Mouse (Mus musculus): ENCODE results near the gene Pald1. TPM values are rescaled to one million over a fixed set of nuclear protein-coding genes. Genes with fewer than 3 reads are reported as not detected.

The Pald1 gene
- not detected in 2 replicates for total RNA-seq (2015)
- total RNA-seq (2017) = not detected in 2 replicates

DNA sequence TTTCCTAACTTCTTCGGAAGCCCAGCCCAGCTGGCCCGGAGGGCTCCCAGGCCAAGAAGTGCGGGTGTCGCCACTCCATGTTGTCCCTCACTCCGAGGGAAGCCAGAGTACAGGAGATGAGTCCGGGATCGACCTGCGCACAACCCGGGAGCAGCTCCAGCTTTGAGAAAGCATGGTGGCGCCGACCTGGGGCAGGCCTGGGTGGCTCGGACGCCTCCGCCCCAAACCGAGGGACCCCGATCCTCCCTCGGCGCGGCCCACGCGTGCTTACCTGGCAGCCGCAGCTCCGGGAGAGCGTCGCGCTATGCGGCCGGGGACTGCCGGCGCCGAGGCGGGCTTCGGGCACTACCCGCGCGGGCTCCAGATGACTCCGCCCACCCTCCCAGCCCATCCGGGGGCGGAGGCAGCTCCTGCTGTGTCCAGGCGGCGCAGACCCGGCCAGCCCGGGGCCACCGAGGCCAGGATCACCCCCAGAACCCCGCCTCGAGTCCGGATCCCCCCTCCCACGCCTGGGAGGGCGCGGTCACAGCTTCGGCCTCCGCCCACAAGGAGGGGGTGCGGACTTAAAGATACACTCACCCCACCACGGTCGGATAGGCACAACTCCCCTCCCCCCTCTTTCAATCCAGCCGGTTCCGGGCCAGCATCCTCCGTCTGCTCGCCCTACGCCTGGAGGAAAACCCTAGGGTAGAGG is at the start of gene Pald1:
Gene Pald1, minus strand, starts transcription at position 510 of the 694 bp plus-strand sequence.
- peak; percentile 15 for ATAC-seq (replicated peaks; ENCODE audit: poor library complexity)

DNA sequence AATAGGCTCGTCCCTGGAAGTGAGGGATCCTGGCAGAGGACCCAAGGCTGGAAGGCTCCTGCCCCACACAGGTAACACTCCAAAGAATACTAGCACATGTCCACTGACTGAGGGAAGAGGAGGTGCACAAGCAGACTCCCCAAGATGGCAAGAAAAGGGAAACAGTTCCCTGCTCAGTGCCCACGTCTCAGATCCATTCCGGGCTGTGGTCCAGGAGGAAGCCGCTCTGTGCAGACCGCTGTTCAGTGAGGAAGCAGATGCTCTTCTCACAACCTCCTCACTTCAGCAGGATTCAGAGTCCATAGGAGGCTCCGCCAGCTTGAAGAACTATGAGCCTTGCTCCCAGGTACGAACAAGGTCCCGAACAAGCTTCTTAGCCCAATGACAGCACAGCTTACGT is 48.0 kb upstream of the Pald1 start:
- ATAC-seq (replicated peaks; ENCODE audit: poor library complexity) = no peak

DNA sequence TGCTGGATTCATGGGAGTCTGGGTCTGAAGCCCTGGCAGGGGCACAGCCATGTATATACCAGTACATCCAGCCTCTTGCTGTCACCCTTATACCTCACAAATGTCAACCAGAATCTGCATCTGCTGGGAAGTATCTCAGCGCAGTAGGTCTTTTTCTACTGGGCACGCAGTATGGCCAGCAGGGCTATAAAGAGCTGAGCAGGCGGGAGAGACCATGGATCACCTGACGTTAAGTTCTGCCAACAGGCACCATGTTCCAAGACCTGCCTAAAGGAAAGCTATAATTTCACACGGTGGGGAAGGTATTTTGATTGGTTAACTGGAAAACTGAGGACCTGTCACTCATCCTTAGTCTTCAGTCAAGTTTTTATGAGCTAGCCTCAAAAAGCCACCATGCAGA is 45.7 kb upstream of the Pald1 start:
- ATAC-seq (replicated peaks; ENCODE audit: poor library complexity) = no peak

DNA sequence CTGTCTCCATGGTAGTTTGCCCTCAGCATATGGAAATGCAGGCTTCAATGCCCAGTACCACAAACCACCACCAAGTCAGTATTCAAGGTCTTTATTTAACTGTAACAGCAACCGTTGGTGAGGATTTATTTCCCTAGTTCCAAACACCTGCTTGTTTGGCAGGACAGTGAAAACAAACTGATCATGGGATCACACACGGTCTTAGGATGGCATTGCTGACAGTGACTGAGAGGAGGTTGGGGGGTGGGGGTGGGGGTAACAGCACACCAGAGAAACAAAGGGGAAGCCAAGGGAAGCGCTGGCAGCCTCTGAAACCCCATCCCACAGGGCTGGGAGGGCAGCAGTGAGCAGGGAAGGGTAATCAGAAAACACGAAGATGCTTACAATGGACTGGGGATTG is 45.1 kb upstream of the Pald1 start:
- no peak for ATAC-seq (replicated peaks; ENCODE audit: poor library complexity)

DNA sequence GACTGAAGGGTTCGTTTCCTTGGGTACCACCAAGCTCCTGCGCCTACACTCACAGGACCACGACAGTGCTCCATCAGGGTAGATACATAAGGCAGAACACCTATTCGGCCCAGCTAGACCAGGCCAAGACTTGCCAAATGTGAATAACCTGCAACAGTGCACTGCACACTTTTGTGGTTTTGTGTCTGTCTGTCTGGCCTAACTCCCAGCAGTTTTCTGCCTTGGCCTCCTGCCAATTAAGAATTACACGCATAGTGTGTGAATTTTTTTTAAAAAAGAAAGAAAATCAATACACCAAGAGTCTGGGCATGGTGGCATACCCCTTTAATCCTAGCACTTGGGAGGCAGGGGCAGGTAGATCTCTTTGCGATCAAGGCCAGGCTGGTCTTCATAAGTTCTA is 44.6 kb upstream of the Pald1 start:
- no peak for ATAC-seq (replicated peaks; ENCODE audit: poor library complexity)

DNA sequence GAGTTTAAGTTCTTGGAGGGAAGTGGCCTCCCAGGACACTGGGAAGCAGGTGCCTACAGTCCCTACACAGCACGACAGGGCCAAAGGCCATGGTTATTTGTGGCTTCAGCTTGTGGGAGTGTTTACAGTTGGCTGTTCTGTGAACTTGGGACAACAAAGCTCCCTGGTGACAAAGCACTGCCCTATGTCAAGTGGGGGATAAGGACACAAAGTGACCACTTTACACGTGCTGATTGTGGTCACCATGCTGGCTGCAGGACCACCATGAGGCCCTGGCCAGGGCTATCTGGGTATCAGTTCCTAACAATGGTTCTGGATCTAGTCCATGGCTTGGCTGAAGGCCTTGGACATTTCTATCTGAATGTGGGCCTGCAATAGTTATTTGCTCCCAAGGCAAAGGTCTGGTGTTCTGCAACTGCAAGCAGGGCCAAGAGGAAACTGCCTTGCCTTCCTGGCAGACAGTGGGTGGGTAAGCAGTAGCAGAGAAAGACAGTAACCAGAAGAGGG is 43.0 kb upstream of the Pald1 start:
- ATAC-seq (replicated peaks; ENCODE audit: poor library complexity) = no peak

DNA sequence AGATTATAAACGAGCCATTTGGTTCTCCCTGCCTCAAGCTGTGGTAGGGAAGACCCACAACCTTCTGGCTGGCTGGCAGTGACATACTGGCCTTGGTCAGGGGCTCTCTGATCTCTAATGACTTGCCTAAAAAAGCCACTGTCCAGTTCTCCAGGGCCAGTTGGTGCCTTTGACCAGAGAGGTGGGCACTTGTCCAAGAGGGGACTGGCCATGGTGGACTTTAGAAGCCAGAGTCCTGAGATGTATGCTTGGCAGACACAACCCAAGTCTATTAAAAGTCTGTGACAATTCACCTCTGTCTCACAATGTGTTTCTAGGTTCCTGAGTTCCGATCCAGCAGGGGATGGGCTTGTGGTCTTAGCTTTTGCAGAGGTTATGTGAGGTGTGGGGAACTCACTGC is 41.7 kb upstream of the Pald1 start:
- ATAC-seq (replicated peaks; ENCODE audit: poor library complexity) = no peak

DNA sequence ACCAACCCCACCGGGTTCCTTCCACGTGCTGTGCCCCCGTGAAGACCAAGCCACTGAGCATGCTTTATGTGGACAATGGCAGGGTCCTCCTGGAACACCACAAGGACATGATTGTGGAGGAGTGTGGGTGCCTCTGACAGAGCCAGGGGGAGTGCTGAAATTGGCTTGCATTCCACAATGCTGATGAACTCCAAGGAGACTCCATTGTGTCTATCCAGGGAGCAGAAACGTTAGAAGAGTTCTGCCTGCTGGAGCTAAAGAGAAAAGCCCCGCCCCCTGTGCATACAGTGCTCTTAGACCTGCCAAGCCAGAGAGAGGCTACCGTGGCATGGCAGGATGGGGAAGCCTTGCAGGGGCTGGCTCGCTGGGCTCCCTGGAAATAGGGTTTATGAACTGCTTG is 41.2 kb upstream of the Pald1 start:
- ATAC-seq (replicated peaks; ENCODE audit: poor library complexity) = no peak; the same call in 1 of the 2 replicates

DNA sequence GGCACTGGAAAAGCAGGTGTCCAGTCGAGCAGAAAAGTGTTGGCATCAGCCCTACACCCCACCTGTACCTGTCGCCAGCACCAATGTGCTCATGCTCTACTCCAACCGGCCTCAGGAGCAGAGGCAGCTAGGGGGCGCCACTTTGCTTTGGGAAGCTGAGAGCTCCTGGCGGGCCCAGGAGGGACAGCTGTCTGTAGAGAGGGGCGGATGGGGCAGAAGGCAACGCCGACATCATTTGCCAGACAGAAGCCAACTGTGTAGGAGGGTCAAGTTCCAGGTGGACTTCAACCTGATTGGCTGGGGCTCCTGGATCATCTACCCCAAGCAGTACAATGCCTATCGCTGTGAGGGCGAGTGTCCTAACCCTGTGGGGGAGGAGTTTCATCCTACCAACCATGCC is 40.0 kb upstream of the Pald1 start:
- ATAC-seq (replicated peaks; ENCODE audit: poor library complexity) = peak; percentile 43

DNA sequence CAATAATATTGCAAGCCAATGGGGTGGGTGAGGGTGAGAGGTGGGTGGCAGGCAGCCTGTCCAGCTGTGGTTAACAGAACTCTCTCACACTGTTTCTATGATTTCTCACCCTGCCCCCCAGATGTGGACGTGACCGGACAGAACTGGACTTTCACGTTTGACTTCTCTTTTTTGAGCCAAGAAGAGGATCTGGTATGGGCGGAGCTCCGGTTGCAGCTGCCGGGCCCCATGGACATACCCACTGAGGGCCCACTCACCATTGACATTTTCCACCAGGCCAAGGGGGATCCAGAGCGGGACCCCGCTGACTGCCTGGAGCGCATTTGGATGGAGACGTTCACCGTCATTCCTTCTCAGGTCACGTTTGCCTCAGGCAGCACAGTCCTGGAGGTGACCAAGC is 39.5 kb upstream of the Pald1 start:
- ATAC-seq (replicated peaks; ENCODE audit: poor library complexity) = no peak; the same call in 1 of the 2 replicates

DNA sequence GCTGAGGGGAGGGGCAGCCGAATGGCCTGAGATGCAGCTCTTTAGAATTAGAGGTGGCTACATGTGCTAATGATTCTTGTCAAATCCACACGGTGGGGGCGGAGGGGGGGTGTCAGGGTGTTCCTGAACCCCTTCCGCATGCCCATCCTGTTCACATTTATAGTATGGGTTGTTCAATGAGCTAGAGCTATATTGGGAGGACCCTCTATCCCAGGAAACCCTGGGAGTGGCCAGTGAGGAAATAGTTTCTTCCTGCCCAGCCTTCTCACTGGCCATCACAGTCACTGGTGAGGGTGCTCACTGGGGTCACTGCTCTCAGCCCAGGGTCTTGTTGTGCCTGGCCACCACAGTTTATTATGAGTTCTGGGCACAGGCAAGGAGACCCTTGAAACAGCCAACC is 36.7 kb upstream of the Pald1 start:
- no peak for ATAC-seq (replicated peaks; ENCODE audit: poor library complexity)

DNA sequence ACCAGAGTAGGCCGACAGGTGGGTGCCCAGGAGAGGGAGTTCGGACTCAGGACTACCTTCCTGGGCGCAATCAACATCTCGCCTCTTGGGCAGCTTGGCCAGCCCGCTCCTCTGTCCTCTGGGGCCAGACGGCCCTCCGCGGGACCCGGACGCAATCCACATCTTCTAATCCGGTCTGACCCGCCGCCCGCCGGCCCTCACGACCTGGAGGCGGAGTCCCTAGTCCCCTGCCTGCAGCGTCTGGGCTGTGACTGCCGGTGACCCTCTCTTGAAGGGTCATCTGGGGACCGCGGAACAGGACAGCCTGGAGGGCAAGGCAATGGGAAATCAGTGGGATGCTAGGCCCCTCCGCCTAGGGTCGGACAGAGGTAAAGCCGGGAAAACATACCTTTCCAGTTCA is 35.8 kb upstream of the Pald1 start:
- ATAC-seq (replicated peaks; ENCODE audit: poor library complexity) = no peak

DNA sequence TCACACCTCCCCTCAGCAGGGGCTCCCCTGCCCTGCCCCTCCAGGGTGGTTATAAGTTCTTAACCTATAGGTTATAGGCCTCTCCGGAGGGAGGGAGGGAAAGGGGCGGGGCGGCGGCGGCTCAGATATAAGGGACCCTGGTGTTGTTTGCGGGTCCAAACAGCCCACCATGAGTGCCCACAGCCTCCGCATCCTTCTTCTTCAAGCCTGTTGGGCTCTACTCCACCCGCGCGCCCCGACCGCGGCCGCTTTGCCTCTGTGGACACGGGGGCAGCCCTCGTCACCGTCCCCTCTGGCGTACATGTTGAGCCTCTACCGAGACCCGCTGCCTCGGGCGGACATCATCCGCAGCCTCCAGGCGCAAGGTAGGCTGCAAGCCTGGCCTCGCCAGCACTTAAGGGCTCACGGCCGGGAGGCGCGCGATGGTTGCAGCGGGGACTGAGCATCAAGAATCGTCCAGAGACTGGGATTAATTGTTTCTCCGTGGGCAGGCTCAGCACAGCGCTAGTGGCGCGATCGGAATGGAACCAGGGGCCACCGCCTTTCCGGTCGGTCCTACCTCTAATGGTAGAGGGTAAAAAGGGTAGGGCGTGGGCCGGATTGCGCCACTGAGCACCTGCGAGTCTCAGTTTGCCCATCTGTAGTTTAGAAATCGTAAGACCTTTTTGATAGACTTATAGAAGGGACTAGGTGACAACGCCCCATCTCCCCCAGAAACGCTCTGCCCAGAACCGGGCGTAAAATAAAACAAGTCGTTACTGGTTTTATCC is 35.0 kb upstream of the Pald1 start:
- no peak for ATAC-seq (replicated peaks; ENCODE audit: poor library complexity)

DNA sequence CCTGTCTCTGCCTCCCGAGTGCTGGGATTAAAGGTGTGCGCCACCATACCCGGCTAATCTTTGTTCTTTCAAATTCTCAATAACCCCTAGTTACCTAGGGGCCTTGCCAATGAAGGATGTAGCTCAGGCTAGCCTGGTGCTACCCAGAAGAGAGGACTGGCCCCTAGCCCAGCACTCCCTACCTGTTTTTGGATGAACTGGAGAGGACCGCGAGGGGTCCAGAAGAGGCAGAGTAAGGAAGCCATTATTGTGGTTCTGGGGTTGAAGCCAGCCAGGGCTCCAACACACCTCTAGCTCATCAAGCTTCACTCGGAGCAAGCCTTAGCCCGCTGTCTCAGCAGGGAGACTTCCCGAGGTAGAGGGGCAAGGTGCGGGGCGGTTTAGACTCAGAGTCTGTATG is 34.3 kb upstream of the Pald1 start, which contains the start of gene Nodal:
Gene Nodal, plus strand, starts transcription at position 301 of the 400 bp plus-strand sequence.
- ATAC-seq (replicated peaks; ENCODE audit: poor library complexity) = no peak

DNA sequence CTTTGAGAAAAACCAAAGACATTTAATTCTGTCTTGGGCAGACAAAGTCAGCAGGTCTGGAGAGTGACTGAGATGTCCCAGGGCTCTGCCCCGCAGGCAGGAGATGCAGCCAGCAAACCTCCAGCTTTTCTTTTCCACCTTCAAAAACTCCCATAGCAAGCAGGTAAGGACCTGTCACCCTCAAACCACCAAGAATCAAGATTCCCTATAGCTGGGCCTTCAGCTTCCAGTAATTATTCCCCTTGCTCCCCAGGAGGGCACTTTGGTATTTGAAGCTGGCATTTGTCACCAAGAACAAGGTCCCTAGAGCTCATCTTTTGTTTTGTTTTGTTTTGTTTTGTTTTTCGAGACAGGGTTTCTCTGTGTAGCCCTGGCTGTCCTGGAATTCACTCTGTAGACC is 33.7 kb upstream of the Pald1 start:
- ATAC-seq (replicated peaks; ENCODE audit: poor library complexity) = no peak

DNA sequence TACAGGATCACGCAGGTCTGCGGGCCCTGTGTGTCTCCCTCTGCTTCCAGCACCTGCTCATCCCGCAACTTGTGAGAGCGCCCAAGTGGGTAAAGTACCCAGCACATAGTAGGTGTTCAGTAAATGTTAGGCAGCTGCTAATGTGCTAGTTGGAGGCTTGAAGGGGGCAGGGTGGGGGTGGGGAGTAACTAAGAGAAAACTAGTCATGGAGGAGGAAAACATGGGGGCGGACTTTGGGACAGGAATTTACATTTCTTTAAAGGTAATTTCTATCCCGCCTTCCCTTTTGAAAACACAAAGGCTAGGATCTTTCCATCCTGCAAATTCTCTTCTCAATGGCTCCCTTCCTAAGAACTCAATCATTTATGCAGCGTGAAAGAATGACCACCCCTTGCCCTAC is 33.2 kb upstream of the Pald1 start:
- no peak for ATAC-seq (replicated peaks; ENCODE audit: poor library complexity)

DNA sequence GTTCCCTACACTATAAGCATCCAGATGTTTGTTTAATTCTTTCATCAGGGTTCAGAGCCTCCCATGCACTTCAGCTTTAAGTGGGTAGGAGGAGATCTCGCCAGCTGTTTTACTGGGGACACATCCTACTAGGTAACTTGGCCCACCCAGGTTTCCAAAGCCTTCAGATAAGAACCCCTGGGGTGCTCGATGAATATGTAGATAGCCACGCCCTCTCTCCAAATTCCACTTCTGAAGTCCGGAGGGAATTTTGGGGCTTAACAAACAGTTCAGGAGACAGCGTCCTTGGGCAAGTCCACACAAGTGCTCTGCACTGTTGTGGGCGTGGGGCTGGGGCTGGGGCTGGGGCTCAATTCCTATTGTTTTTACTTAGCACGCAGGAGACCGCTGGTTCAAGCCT is 32.6 kb upstream of the Pald1 start:
- no peak for ATAC-seq (replicated peaks; ENCODE audit: poor library complexity)

DNA sequence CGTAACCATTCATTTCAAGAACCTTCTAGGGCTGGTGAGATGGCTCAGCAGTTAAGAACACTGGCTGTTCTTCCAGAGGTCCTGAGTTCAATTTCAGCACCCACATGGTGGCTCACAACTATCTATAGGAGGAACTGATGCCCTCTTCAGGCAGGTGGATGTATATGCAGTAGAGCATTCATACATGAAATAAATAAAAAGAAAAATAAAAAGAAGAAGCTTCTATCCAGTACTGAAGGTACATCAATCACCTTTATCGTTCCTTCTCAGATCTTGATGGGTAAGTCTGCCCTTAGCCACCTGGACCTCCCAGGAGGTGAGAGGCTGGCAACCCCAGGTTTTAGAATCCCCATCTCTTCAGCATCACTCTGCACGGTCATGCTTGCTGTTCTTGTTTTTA is 31.9 kb upstream of the Pald1 start:
- ATAC-seq (replicated peaks; ENCODE audit: poor library complexity) = no peak

DNA sequence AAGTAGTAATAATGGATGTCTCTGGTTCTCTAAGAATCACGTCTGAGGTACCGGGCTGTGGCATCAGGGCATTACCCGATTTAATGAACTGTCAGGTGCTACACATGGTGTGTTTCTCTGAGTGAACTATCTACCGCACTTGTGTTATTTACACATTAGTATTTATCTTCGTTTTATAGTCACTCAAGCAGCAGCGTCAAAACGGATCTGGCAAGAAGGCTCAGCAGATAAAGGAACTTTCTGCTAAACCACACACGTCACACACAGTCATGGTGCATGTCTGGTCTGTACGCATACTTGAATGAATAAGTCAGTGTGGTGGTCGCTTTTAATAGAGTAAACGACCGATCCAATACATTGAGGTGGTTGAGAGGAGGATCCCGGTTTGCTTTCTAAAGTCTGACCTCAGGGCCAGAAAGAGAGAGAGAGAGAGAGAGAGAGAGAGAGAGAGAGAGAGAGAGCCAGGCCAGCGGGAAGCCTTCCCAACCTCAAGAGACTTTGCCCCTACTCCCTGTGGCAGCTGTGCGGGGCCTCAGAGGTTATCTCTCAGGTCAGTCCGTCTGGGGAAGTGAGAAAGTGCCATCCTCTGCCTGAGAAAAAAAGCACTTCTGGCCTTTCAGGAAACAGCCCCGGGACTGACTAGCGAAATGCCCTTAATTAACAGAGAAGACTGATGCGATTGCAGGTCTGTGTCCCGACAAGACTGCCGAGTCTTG is 29.7 kb upstream of the Pald1 start:
- peak; percentile 97 for ATAC-seq (replicated peaks; ENCODE audit: poor library complexity)

DNA sequence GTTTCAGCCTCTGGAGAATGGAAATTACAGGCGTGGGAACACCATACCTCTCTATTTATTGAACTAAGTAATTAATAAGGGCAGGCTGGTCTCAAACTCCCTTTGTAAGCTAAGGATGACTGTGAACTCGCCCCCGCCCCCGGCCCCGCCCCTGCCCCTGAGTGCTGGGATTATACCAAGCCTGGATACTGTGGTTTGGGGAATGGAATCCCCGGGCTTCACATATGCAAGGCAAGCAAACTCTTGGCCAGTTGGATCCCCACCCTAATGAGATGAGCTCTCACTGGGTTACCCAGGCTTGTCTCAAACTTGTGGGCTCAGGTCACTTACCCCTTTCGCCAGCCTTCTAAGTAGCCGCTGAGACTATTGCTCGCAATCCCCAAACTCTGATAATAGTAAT is 26.9 kb upstream of the Pald1 start:
- no peak for ATAC-seq (replicated peaks; ENCODE audit: poor library complexity)

DNA sequence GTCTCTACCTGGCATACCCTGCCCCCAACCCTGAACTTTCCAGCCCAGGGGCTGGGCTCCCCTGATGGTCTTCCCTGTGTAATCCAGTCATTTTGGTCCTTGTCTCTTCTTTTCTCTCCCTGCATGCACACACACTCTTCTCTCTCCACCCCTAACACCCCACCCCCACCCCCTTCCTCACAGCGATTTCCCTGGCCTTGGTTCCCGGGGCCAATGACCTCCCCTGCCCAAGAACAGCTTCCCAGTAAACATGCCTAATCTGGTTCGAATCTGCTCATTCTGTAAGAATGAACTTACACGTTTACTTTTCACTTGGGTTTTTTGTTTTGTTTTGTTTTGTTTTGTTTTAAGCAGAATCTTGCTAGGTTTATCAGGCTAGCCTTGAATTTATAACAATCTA is 26.4 kb upstream of the Pald1 start:
- no peak for ATAC-seq (replicated peaks; ENCODE audit: poor library complexity)

DNA sequence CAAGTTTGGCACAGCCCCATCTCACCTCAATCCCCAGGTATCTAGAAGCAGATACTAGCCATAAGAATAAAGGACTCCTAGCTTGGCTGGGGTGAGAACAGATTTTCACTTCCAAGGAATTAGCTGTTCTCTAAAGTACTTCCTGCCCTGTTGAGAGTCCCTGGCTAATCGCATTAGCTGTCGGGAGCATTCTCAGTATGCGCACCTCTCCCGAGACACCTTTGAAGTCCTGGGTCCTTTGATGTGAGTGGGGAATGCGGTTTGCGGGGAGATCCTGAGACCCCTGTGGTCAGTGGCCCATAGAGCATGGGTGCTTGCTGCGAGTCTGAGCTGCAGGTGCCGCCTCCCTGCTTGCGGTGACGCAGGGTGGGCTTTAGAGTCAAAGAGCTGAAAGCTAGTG is 22.6 kb upstream of the Pald1 start:
- no peak for ATAC-seq (replicated peaks; ENCODE audit: poor library complexity)

All from megakaryocyte progenitor cell, adult 5-6 weeks (primary cell).